Mouse (Mus musculus) liver, embryonic 14.5 days (tissue): ENCODE data around the gene Dync1li1.

Experiments
- CTCF ChIP-seq: IDR thresholded peaks from 2 replicates; pipeline ENCODE4 v1.5.1; 2016; ENCODE audit warnings: antibody characterized with exemption, low read depth, control low read depth
- EP300 ChIP-seq: IDR thresholded peaks from 2 replicates; pipeline ENCODE4 v1.6.1; 2016; ENCODE audit warnings: antibody characterized with exemption, low read depth

- TF ChIP-seq CTCF (no peak), EP300 (no peak)
Measured at GRCm38 (mm10) chr9:114701921-114702320, 13.3 kb downstream of the Dync1li1 start.
